21 mouse cellular contexts compared by ENCODE assay signal in the genomic region with DNA sequence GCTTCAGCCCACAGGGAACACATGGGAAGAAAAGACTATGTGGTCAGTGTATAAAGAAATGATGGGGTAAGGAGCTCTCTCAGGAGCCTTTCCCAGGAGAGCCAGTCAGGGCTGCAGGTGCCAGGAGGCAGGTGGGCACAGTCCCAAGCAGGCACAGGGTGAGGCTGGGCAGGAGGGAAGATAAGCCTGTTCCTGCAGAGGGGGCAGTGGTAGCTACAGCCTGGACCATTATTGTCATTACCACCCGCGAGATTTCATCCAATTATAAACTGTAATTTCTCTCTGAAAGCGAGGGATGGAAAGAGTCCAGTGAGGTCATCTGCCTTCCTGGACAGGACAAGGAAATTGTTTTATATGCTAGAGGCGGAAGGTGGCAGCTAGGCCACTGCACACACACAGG. TPM values are rescaled to one million over a fixed set of nuclear protein-coding genes. Genes with fewer than 3 reads are reported as not detected.
"Had no signal": no experiment of that assay in that cellular context is flagged by ENCODE, and none has a peak within 500 bp of the region (broad histone marks: within the 10 kb centered on the region; RNA-seq: fewer than 3 reads in every experiment).

No protein-coding gene starts in this region.

- DNase-seq: kidney, postnatal 10 days; kidney, postnatal 36 days; layer of hippocampus, postnatal 36 days; liver, embryonic 13.5 days; lung, adult 2 months; lung, postnatal 14 days; lung, postnatal 4 days; retina, postnatal 1 day; right cerebral cortex, postnatal 25 days; spleen, adult 18-20 months; thymus, postnatal 25 days had no signal

- H3K27ac ChIP-seq: kidney, embryonic 15.5 days; left cerebral cortex, adult 2 months; liver, embryonic 13.5 days; midbrain, embryonic 12.5 days; midbrain, embryonic 15.5 days; neural tube, embryonic 13.5 days; stomach, embryonic 15.5 days had no signal

- H3K27me3 ChIP-seq: stomach, embryonic 15.5 days had no signal

- H3K4me3 ChIP-seq: kidney, embryonic 15.5 days; left cerebral cortex, adult 2 months; liver, embryonic 13.5 days; midbrain, embryonic 12.5 days; midbrain, embryonic 15.5 days; myocyte; neural tube, embryonic 13.5 days; stomach, embryonic 15.5 days had no signal

RNA-seq across cellular contexts. Expression of a gene that starts 1.6 kb away (rescaled TPM):
- total RNA-seq: megakaryocyte progenitor cell, adult 5-6 weeks; megakaryocyte-erythroid progenitor cell, adult 5-6 weeks had no signal

RNA-seq across cellular contexts. Expression of a gene that starts 50.6 kb away (rescaled TPM):
- total RNA-seq: monocyte, adult 5-6 weeks had no signal
